Mouse (Mus musculus) cerebellum, adult 11-12 months (tissue): ENCODE data around the gene Abhd12.
"Not testable (repeated sequence)": the region's sequence is repeated elsewhere in the genome, so short reads cannot be mapped to it uniquely, and the experiment has no call there.

ENCODE experiments used
- DNase-seq: peaks from one replicate; pipeline ENCODE4 v3.0.0; 2022

Gene Abhd12

GRCm38 (mm10) chr2:150904272-150904935 is at the start of gene Abhd12:
Gene Abhd12 (minus strand): TSS chr2:150904741.
- peak; percentile 97 for DNase-seq

- DNase-seq: no peak
Observed at GRCm38 (mm10) chr2:150951201-150951600, 46.7 kb upstream of the Abhd12 start.

- no peak for DNase-seq
Observed at GRCm38 (mm10) chr2:150950056-150950455, 45.5 kb upstream of the Abhd12 start.

GRCm38 (mm10) chr2:150949652-150950051 is 45.1 kb upstream of the Abhd12 start:
- DNase-seq: no peak

- DNase-seq: no peak
Observed at GRCm38 (mm10) chr2:150948786-150949185, 44.2 kb upstream of the Abhd12 start.

- not testable (repeated sequence) for DNase-seq
Observed at GRCm38 (mm10) chr2:150947880-150948611, 43.5 kb upstream of the Abhd12 start.

GRCm38 (mm10) chr2:150947341-150947740 is 42.8 kb upstream of the Abhd12 start:
- DNase-seq: not testable (repeated sequence)

- no peak for DNase-seq
Observed at GRCm38 (mm10) chr2:150944017-150944416, 39.5 kb upstream of the Abhd12 start.

- no peak for DNase-seq
Observed at GRCm38 (mm10) chr2:150934659-150935058, 30.1 kb upstream of the Abhd12 start.

GRCm38 (mm10) chr2:150933482-150933881 is 28.9 kb upstream of the Abhd12 start:
- DNase-seq: no peak

- no peak for DNase-seq
Observed at GRCm38 (mm10) chr2:150930806-150931205, 26.3 kb upstream of the Abhd12 start.

GRCm38 (mm10) chr2:150929156-150929555 is 24.6 kb upstream of the Abhd12 start:
- peak; percentile 51 for DNase-seq

GRCm38 (mm10) chr2:150927038-150927720 is 22.6 kb upstream of the Abhd12 start:
- DNase-seq: peak; percentile 55

- no peak for DNase-seq
Observed at GRCm38 (mm10) chr2:150923505-150923904, 19.0 kb upstream of the Abhd12 start.

- no peak for DNase-seq
Observed at GRCm38 (mm10) chr2:150923026-150923425, 18.5 kb upstream of the Abhd12 start.

GRCm38 (mm10) chr2:150922165-150922564 is 17.6 kb upstream of the Abhd12 start:
- no peak for DNase-seq

GRCm38 (mm10) chr2:150921697-150922096 is 17.2 kb upstream of the Abhd12 start:
- no peak for DNase-seq

- no peak for DNase-seq
Observed at GRCm38 (mm10) chr2:150920543-150920942, 16.0 kb upstream of the Abhd12 start.

GRCm38 (mm10) chr2:150918720-150919119 is 14.2 kb upstream of the Abhd12 start:
- no peak for DNase-seq

- no peak for DNase-seq
Observed at GRCm38 (mm10) chr2:150915786-150916185, 11.2 kb upstream of the Abhd12 start.

- DNase-seq: no peak
Observed at GRCm38 (mm10) chr2:150914781-150915515, 10.4 kb upstream of the Abhd12 start.

GRCm38 (mm10) chr2:150910295-150910881 is 5.8 kb upstream of the Abhd12 start:
- no peak for DNase-seq
